Mouse (Mus musculus): ENCODE measurements around the gene Uchl1. TPM values are rescaled to one million over a fixed set of nuclear protein-coding genes. Genes with fewer than 3 reads are reported as not detected.

Uchl1 gene
- 100 to 1,000 TPM; 830 to 915 (median 871) TPM for total RNA-seq (2022)

DNA sequence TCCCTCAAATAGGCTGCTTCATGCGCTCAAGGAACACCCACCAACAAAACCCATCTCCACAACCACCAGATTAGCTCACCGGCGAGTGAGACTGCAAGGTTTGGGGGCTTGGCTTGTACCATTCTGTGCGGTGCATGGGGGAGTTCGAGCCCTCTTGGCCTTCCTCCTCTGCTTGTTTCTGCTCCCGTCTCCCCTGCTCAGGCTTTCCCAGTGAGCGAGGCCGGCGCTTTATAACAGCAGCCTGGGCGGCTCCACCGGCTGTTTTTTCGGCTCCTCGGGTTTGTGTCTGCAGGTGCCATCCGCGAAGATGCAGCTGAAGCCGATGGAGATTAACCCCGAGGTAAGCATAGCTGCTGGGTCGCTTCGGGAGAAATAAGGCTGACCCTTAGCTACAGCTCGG is at the start of gene Uchl1:
Gene Uchl1 (plus strand): TSS at position 109 of the 400 bp plus-strand sequence.
- peak; percentile 93 to 94 for DNase-seq (ENCODE audit: low spot score in 2 of 2)

DNA sequence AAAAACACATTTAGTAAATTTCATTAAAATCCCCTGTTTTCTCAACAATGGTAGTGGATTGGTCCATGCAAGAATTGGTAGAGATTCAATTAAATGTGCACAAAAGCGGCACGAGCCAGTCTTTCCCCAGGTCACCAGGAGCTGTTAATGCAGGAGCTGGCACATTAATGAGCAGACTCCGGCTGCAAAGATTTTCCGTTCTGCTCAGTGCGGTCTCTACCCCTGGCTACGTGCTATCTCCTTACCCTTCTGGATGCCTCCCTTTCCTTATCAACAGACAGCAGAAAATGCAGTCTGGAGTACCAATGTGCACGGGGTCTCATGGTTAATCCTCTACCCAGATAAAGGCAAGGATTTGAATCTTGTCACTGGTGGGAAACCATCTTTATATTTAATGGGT is 48.1 kb upstream of the Uchl1 start:
- no peak for DNase-seq (ENCODE audit: low spot score in 2 of 2)

DNA sequence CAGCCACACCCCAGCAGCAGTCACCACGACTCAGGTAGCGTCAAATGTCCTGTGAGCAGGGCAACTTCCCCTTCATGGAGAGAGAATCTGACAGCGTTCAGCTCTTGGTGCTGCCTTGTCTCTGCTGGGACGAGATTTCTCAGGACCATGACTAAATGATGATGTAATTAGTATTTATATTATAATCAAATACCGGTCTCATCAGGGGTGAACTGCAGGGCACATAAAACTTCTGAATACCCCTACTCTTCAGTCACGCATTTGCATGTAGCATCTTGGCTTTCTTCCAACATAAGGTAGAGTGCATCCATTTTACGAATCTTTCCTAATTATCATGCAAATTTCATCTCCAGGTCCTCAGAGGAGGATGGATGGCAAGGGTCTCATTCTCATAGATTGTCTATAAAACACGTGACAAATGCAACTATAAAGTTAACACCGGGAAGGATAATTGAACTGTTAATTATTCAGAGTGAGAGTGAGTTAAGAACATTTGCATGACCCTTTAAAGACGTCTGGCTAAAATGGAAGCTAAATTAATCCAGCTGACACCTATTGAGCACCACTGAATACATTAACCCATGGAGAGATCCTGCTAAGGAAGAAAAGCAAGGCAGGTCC is 40.3 kb upstream of the Uchl1 start:
- DNase-seq (ENCODE audit: low spot score in 2 of 2) = no peak

DNA sequence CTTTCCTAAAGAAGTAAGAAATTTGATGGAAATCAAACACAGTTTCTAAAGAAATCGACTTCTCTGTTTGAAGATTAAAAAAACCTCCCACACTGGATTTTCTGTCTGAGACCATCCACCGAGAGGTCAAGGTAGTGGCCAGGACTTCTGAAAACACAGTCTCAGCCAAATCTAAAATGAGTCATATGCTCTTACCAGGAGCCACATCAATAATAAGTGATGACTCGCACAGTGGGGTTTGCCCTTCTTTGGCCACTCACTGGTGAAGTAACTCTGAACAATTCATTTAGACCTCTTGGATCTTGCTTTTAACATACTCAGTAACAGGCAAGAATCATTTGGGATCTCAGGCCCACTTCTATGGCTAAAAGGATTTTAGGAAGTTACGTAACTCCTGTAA is 33.7 kb upstream of the Uchl1 start:
- DNase-seq (ENCODE audit: low spot score in 2 of 2) = no peak

DNA sequence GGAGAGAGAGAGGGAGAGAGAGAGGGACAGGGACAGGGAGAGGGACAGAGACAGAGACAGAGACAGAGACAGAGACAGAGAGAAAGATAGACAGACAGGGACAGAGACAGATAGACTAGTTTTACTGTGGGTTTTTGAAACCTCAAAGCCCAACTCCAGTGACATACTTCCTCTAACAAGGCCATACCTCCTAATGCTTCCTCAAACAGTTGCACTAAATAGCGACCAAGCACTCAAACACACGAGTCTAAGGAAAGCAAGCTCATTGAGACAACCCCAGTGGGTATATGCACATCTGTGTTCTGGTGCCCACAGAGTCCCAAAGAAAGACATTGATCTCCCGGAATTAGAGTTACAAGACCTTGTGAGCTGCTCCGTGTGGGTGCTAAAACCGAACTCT is 32.6 kb upstream of the Uchl1 start:
- no peak for DNase-seq (ENCODE audit: low spot score in 2 of 2)

DNA sequence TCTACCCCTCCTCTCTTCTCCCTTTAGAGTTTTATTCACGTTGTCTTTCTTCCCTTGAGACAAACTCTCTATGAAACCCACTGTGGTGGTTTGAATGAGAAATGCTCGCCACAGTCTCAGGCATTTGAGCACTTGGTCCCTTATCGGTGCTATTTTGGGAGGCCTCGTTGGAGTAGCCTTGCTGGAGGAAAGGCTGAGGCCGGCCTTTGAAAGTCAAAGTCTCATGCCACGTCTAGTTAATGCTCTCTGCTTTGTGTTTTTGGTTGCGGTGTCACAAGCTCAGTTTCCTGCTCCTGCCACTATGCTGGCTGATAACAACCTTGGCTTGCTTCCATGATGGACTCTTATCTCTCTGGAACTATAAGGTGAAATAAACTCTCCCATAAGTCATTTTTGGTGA is 28.4 kb upstream of the Uchl1 start:
- DNase-seq (ENCODE audit: low spot score in 2 of 2) = no peak

DNA sequence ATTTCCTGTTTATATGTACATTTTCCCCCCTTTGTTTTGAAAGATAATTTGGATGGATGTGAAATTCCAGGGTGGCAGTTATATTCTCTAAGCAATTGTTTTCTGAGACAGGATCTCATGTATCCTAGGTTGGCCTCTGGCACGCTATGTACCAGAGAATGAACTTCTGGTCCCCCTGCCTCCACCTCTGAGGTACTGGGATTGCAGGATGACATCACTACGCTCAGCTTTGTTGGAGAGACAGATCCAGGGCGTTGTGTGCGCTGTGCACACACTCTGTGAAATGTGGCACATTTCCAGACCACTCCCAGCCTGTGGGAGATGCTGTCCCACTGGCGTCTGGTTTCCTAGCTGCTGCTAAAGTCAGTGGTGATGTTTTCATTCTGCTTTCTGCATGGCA is 21.7 kb upstream of the Uchl1 start:
- DNase-seq (ENCODE audit: low spot score in 2 of 2) = peak in 1 of 2 experiments; percentile 12

DNA sequence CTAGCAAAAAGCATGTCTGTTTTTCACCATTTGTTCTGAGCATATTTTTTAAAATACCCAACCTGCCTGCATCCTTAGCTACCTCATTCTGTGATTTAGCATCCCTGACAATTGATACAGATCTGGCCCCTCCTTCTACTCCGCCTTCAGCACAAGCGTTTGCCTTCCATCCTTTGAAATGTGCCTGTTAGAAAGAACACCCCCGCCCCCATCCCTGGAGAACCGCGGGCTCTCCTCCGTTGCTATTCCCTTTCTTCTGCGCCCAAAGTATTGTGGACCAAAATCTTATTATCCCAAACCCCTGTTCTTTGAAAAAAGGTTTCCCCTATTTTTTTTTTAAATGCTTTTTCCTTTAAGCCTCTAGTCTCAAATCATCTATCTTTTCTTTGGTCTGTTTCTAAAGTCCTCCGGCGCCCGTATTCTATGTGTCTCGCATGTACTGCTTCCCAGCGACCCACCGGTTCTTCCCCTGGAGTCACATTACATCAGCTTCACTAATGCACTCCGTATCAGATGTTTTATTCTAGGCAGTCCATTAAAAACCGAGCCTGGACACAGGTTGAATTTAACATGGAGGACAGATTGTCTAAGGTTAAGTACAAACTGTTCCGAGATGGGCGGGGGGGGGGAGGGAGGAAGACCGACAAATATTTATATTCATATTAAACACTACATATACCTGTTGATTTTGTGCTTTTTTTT is 551 bp upstream of the Uchl1 start:
- peak in 1 of 2 experiments; percentile 51 for DNase-seq (ENCODE audit: low spot score in 2 of 2)

DNA sequence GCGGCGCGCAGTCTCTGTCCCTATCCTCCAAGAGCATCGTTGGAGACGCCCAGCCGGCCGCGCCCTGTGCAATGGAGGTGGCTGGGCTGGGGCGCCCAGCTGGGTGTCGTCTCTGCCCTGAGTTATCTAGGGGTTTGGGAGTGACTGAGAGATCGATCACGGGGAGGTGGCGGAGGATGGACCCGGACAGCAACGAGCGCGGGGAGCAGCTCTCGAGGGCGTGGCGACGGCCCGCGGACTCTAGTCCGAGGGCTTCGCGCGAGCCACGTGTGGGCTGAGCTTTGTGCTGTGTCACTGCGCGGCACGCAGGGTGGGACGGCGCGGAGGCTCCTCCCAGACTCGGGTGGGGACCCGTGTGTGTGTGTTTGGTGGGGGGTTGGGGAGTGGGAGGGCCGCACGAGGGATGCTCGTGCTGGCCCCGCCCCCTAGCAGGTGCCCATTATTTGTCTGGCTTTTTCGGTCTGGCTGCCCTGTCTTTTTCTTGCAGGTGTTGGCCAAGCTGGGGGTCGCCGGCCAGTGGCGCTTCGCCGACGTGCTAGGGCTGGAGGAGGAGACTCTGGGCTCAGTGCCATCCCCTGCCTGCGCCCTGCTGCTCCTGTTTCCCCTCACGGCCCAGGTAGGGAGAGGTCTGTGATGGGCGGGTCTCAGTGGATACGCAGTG is 696 bp downstream of the Uchl1 start:
- DNase-seq (ENCODE audit: low spot score in 2 of 2) = peak; percentile 77 to 78

DNA sequence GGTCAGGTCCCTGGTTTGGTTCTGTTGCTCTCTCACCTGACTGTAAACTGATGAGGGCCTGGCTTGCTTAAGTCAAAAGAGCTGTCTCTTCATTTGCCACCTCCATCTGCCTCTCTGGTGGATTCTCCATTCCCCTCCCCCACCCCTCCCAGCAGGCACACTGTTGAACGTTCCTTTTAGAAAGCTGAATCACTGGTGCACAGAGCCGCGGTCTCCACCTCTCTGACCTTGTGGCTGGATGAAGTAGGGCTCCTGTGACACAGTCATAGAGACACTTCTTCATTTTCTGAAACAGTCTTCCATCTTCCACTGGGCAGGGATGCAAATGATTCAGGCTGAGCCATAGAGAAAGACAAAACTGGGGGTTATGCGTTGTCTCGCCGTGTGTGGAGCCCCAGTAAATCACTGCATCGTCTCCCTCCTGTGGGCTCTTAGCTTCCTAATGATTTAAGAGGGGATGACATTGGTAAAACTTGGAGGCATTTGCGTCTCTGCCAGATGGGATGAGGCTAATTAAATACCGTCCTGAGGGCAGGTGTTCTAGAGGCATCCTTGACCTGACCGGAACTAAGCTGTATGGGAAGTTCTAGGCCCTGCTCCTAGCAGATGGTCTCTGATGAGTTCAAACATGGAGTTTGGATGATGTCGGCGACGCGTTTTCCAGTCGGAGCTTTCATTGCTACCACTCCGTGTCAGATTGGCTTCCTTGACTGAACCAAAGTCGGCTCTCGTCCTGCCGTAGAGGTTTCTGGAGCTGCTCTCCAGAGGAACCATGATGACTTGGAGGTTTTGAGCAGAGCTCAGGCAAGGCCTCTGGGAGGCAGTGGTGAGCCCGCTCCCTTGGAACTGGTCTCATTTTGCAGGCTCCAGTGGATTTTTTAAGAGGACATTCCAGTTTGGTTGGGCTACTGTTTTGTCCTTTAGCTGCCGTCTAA is 1.8 kb downstream of the Uchl1 start:
- no peak for DNase-seq (ENCODE audit: low spot score in 2 of 2)

DNA sequence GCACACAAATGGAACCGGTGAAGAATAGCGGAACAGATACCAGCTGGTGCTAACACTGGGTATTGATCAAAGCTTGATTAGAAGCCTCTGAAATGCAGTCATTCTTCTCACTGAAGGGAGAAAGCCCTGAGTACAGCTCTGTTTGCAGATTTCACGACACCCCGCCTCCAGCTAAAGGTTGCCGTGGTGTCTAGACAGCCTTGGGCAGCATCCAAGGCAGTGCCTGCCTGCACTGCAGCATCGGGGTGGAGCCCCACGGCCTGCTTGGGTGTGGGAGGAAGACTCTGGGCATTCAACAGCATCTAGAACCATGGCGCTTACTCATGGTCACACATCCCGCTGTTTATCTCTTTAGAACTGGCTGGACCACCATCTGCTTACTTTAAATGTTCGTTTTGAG is 3.3 kb downstream of the Uchl1 start:
- DNase-seq (ENCODE audit: low spot score in 2 of 2) = peak; percentile 65 to 70

DNA sequence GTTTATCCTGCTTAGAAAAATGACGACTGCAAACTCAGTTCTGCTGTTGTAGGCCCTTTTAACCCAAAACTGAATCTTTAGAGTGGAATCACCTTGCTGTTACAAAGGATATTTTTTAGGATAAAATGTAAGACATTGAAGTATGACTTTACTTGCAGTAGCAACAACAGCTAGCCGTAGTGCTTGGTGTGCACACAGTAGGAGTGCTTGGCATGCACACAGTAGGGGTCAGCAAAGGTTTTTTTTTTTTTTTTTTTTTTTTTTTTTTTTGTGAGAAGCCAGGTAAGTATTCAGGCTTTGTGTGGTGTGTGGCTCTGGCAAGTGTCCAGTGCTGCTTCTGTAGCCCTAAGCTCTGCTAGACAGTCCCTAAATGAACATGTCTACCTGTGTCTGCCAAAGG is 10.0 kb downstream of the Uchl1 start:
- no peak for DNase-seq (ENCODE audit: low spot score in 2 of 2)

DNA sequence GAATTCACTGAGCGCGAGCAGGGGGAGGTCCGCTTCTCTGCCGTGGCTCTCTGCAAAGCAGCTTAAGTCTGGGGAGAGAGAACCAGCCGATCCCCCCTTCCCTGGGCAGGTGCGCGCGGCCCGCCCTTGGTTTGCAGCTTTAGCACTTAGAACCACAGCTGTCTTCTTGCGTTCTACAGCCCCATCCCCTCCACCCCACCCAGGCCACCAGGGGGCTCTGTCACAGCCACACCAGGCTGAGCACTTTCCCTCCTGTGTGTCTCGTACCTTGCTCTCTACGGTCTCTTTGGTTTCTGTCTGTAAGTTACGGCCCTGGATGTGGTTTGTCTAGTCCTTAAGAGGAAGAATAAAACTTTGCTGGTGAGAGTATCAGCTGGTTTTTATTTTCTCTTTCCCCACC is 11.0 kb downstream of the Uchl1 start:
- DNase-seq (ENCODE audit: low spot score in 2 of 2) = no peak

DNA sequence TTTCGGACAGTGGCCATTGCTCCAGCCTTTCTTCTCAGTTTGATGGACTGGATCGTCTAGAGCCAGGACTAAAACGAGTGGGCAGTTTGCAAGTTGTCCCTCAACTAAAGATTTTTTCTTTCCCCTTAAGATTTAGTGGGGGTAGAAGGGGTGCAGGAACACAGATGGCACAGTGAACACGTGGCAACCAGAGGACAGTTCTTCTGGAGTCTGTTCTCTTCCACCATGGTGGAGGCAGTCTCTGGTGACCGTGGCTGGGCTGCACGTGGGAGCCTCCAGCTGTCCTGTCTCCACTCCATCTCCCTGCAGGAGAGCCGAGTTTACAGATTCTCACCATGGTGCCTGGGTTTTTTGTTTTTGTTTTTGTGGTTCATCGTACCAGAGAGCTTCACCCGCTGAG is 11.8 kb downstream of the Uchl1 start:
- no peak for DNase-seq (ENCODE audit: low spot score in 2 of 2)

DNA sequence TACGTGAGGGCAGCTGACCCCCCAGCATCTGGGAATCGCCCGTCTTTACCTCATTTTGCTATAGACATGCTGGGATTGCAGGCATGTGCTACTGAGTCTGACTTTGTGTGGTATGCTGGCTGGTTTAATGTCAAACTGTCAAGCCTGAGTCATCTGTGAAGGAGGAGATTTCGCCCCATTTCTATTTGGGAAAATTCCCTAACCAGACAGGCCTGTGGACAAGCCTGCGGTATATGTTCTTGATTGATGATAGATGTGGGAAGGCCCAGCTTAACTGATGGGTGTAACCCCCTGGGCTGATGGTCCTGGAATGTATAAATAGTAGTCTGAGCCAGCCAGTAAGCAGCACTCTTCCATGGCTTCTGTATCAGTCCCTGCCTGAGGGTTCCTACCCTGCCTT is 12.4 kb downstream of the Uchl1 start:
- DNase-seq (ENCODE audit: low spot score in 2 of 2) = no peak

DNA sequence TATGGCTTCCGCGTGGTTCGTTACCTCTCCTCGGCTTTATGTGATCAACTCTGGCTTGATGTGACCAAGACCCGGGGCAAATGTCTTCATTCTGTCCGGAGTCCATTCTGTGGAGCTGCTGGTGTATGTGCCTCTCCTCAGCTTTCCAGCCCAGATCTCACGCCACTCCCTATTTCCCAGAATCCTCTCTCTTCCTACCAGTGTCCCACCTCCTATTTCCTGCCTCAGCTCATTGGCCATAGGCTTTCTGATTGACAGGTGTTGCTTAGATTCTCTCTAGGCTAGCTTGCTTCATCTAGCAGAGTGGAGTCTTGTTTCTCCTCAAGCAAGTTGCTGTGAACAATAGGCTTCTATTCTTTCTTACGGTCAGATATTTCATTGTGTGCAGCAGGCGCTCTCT is 13.9 kb downstream of the Uchl1 start:
- no peak for DNase-seq (ENCODE audit: low spot score in 2 of 2)

DNA sequence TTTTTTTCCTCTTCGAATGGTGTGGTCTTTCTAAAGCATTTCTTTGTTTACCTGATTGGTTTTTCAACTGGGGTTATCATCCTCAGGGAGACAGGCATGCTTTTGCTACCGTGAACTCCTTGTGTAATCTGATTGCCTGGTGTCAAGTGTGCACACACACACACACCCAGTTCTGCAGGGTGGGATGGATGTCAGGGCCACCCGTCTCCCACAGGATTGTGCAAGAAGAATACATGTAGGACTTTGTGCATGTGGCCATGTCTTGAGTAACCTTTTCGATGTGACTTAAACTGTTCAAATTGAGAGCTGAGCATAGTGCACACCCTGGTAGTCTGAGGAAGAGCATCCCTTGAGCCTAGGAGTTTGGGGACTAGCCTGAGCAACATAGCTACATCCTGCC is 17.3 kb downstream of the Uchl1 start:
- DNase-seq (ENCODE audit: low spot score in 2 of 2) = no peak

DNA sequence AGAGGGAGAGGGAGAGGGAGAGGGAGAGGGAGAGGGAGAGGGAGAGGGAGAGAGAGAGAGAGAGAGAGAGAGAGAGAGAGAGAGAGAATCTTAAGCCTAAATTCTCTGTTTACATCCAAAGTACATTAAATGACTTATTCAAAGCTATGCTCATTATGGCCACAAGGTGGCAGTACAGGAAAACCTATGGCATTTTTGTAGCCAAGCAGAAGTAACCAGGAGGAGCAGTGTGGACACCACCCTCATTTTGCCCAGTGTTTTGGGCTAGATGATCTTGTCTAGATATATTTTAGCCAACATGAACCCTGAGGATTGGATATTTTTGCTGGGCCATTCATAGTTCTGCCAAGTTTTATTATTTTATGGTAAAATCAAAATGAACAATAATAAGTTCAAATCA is 21.2 kb downstream of the Uchl1 start:
- DNase-seq (ENCODE audit: low spot score in 2 of 2) = no peak

DNA sequence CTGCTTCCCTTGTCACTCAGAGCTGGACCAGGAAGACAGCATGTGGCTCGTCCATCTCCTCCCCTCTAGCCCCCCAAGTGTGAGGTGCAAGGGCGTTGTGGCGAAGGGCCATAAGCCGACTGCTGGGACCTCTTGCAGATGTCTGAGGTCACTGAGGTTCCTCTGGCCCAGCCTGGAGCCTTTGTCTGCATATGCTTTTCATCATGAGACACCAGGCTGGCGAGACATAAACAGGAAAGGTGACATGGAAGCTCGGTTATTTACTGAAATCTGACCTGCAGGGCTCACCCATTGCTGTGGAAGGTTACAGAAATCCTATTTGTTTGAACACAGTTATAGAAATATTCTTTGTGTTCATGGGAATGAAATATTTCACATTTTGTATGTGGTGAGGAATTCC is 24.0 kb downstream of the Uchl1 start:
- DNase-seq (ENCODE audit: low spot score in 2 of 2) = no peak

DNA sequence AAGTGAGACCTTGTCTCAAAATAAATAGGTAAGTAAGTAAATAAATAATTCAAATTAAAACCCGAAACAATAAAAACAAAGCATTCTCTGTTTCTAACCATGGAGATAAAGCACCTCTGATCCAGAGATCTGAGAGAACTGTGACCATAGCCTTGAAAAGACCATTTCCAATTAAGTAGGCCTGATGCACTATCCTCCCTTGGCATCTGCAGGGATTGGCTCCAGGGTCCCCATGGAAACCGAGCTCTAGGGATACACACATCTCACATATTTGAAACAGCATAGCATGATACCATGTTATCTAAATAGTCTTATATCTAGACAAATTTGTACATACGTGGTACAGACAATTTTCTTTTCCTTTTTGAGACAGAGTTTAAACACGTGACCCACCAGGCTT is 26.1 kb downstream of the Uchl1 start:
- DNase-seq (ENCODE audit: low spot score in 2 of 2) = no peak

DNA sequence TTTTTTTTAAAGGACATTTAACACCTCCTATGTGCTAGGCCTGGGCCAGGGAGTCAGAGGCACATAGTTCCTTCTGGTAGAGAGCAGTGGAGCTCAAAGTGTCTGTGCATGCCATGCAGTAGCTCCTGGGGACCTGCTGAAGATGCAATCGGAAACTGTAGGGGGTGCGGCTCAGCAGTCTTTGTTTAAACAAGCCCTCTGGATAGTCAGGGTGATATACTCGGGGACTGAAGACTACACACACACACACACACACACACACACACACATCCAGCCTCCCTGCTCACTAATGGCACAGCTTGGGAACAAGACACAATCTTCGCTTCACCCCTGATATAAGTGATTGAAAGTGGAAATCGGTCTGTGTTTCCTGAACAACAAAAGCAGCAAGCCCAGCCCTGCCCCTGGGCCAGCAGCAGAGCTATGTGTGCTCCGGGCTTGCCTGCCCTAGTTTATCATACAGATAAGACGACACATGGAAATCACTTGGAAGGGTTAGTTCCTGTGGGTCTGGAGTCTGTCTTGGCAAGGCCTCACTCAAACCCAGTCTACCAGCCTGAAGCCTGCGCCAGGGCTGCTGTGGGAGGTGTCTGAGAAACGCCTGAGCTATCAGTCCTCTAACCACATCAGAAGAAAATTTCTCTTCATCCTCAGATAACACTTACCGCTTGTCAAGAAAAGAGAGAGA is 27.6 kb downstream of the Uchl1 start:
- DNase-seq (ENCODE audit: low spot score in 2 of 2) = no peak

All from layer of hippocampus, adult 8-10 months (tissue).